Mouse (Mus musculus): Measurements from ENCODE around the gene Vmn2r76. TPM values are rescaled to one million over a fixed set of nuclear protein-coding genes. Genes with fewer than 3 reads are reported as not detected.
"Not testable (repeated sequence)": the region's sequence is repeated elsewhere in the genome, so short reads cannot be mapped to it uniquely, and the experiment has no call there.

Gene Vmn2r76
- not detected in 2 replicates for polyA plus RNA-seq (2015; fragmentation: Nextera tagmentation; extraction: Ambion mirVana)

DNA sequence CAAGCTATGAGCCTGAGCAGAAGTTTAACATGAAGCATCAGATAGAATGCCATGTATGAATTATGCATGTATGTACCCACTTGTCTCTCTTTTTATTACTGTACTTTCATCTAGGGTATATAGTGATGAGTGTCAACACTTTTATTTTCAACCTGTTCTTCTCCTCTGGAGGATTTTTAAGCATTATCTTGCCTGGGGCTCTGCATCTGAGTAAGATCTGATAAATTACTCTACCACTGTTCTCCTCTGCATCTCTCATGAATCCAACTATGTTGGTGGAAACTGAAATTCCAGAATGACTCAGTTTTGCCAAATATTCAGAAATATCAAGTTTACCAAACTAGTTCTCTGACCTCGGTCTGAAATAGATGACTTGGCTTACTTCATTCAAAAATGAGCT lies at the start of gene Vmn2r76:
TSS of gene Vmn2r76 (minus strand) at position 101 of the 400 bp plus-strand sequence.
- Histone ChIP-seq H3K27ac (ENCODE audit: low read depth) (no peak within 1 kb of the TSS), H3K4me3 (ENCODE audit: low read depth, low read length) (no peak within 1 kb of the TSS), H3K9me3 (ENCODE audit: low read length) (no peaks in the 10 kb centered on the region), H3K9ac (replicated peaks) (no peak within 1 kb of the TSS), H3K4me2 (ENCODE audit: low read depth, low read length) (no peak within 1 kb of the TSS), H3K4me1 (ENCODE audit: insufficient read depth) (no peaks in the 10 kb centered on the region), H3K36me3 (replicated peaks; ENCODE audit: insufficient read depth, low read length) (no peaks in the 10 kb centered on the region), H3K27me3 (ENCODE audit: insufficient read depth, low read length) (no peaks in the 10 kb centered on the region)
- TF ChIP-seq EP300 (IDR thresholded peaks at IDR 0.05; ENCODE audit: low read depth) (no peak), CTCF (IDR thresholded peaks at IDR 0.05; ENCODE audit: low read depth) (no peak)
- 66% methylated on average over 1 of the region's 1 CpGs for WGBS (ENCODE audit: insufficient replicate concordance)
- DNase-seq (no peak), ATAC-seq (no peak)

DNA sequence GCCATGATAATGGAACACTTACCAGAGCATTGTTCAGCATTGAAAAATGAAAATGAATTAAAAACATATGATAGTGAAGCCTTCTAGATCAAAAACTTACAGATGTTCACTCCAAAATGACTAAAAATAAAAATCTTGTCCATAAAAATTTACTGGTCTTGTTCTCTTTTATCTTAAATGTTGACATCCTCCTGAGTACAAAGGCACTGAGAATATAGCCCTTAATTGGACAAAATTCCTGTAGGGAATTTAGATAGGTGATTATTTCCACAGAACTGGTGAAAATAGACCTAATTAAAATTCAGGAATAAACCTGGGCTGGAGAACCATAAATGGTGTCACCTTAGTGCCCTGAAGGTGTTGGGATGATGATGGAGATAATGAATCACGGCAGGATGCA lies 31.0 kb upstream of the Vmn2r76 start, which contains the start of gene Olfr310:
TSS of gene Olfr310 (minus strand) at position 101 of the 400 bp plus-strand sequence.
- no peak within 1 kb of the TSS for H3K4me2 ChIP-seq (ENCODE audit: low read depth, low read length)
- H3K27me3 ChIP-seq (ENCODE audit: insufficient read depth, low read length), result no peaks in the 10 kb centered on the region
- 72% methylated on average over 1 of the region's 1 CpGs for WGBS (ENCODE audit: insufficient replicate concordance)
- no peak within 1 kb of the TSS for H3K9ac ChIP-seq (replicated peaks)
- H3K4me1 ChIP-seq (ENCODE audit: insufficient read depth), result no peaks in the 10 kb centered on the region
- no peaks in the 10 kb centered on the region for H3K36me3 ChIP-seq (replicated peaks; ENCODE audit: insufficient read depth, low read length)
- TF ChIP-seq CTCF (IDR thresholded peaks at IDR 0.05; ENCODE audit: low read depth) (no peak), EP300 (IDR thresholded peaks at IDR 0.05; ENCODE audit: low read depth) (no peak)
- no peak within 1 kb of the TSS for H3K4me3 ChIP-seq (ENCODE audit: low read depth, low read length)
- ATAC-seq (no peak), DNase-seq (no peak)
- no peaks in the 10 kb centered on the region for H3K9me3 ChIP-seq (ENCODE audit: low read length)
- no peak within 1 kb of the TSS for H3K27ac ChIP-seq (ENCODE audit: low read depth)

DNA sequence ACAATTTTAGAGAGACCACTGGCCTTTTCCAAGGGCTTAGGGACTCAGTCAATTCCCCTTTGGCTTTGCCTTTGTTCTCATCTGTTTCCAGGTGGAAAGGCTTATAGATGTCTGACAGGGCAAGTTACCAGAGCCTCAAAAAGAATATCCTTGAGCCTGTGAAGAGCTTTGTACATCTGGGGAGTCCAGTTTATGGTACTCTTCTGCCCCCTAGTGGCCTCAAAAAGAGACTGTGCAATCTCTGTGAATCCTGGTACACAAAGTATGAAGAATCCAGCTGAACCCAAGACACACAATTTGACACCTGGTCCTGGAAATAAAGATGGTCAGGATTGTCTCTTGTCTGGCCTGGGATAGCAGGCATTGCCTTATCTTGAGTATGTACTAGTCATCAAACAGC lies 34.8 kb downstream of the Vmn2r76 start:
- no peak for DNase-seq

DNA sequence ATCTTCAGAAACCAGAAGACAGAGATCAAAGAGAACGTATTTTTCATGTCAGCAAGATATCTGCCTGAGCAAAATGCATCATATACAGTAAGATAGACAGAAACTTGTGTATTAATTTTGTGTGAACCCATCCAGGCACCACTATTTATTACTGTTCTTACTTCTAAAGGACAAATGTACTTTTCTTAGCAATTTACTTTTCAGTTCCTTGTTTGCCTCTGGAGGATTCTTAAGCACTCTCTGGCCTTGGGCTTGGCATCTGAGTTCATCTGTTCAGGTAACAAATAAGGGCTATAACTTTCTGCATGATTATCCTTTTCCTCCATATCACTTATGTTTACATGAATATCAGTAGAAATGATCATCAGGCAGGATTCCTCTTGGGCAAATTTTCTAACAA lies 74.4 kb downstream of the Vmn2r76 start, which contains the start of gene Vmn2r75:
TSS of gene Vmn2r75 (minus strand) at position 101 of the 400 bp plus-strand sequence.
- H3K4me2 ChIP-seq (ENCODE audit: low read depth, low read length); H3K4me1 ChIP-seq (ENCODE audit: insufficient read depth); DNase-seq; H3K4me3 ChIP-seq (ENCODE audit: low read depth, low read length); ATAC-seq; H3K36me3 ChIP-seq (replicated peaks; ENCODE audit: insufficient read depth, low read length); H3K9me3 ChIP-seq (ENCODE audit: low read length); H3K27ac ChIP-seq (ENCODE audit: low read depth); H3K27me3 ChIP-seq (ENCODE audit: insufficient read depth, low read length); H3K9ac ChIP-seq (replicated peaks): not testable (repeated sequence)
- 45% methylated on average over 1 of the region's 1 CpGs for WGBS (ENCODE audit: insufficient replicate concordance)

More for the DNA sequence above, 34.8 kb downstream of the Vmn2r76 start:
- no peak overlapping the region for H3K4me3 ChIP-seq (ENCODE audit: low read depth, low read length)
- no peak overlapping the region for H3K9ac ChIP-seq (replicated peaks)
- TF ChIP-seq EP300 (IDR thresholded peaks at IDR 0.05; ENCODE audit: low read depth), result no peak
- TF ChIP-seq CTCF (IDR thresholded peaks at IDR 0.05; ENCODE audit: low read depth), result peak; percentile 30; the same call in 1 of the 2 replicates
- no peak overlapping the region for H3K27ac ChIP-seq (ENCODE audit: low read depth)
- no peaks in the 10 kb centered on the region for H3K4me1 ChIP-seq (ENCODE audit: insufficient read depth)
- H3K9me3 ChIP-seq (ENCODE audit: low read length), result no peaks in the 10 kb centered on the region
- H3K27me3 ChIP-seq (ENCODE audit: insufficient read depth, low read length), result no peaks in the 10 kb centered on the region
- no peak for ATAC-seq
- no peak overlapping the region for H3K4me2 ChIP-seq (ENCODE audit: low read depth, low read length)
- no peaks in the 10 kb centered on the region for H3K36me3 ChIP-seq (replicated peaks; ENCODE audit: insufficient read depth, low read length)

Other genes with a start within 250 kb of the Vmn2r76 start
- gene Vmn2r75, start 74.5 kb downstream of the Vmn2r76 start, polyA plus RNA-seq (2015; fragmentation: Nextera tagmentation; extraction: Ambion mirVana), result not detected in 2 replicates
- not detected in 2 replicates for gene Olfr310, start 30.9 kb upstream of the Vmn2r76 start, polyA plus RNA-seq (2015; fragmentation: Nextera tagmentation; extraction: Ambion mirVana)
- not detected in 2 replicates for gene Olfr309, start 67.4 kb upstream of the Vmn2r76 start, polyA plus RNA-seq (2015; fragmentation: Nextera tagmentation; extraction: Ambion mirVana)
- not detected in 2 replicates for gene Olfr308, start 79.3 kb upstream of the Vmn2r76 start, polyA plus RNA-seq (2015; fragmentation: Nextera tagmentation; extraction: Ambion mirVana)
- not detected in 2 replicates for gene Olfr307, start 91.3 kb upstream of the Vmn2r76 start, polyA plus RNA-seq (2015; fragmentation: Nextera tagmentation; extraction: Ambion mirVana)
- gene Olfr305, start 120.6 kb upstream of the Vmn2r76 start, polyA plus RNA-seq (2015; fragmentation: Nextera tagmentation; extraction: Ambion mirVana), result not detected in 2 replicates
- not detected in 2 replicates for gene Olfr304, start 140.3 kb upstream of the Vmn2r76 start, polyA plus RNA-seq (2015; fragmentation: Nextera tagmentation; extraction: Ambion mirVana)
- gene Olfr303, start 151.5 kb upstream of the Vmn2r76 start, polyA plus RNA-seq (2015; fragmentation: Nextera tagmentation; extraction: Ambion mirVana), result not detected in 2 replicates
- not detected in 2 replicates for gene Olfr301, start 157.5 kb upstream of the Vmn2r76 start, polyA plus RNA-seq (2015; fragmentation: Nextera tagmentation; extraction: Ambion mirVana)
- not detected in 2 replicates for gene Olfr299, start 213.6 kb upstream of the Vmn2r76 start, polyA plus RNA-seq (2015; fragmentation: Nextera tagmentation; extraction: Ambion mirVana)
- not detected in 2 replicates for gene Olfr298, start 246.2 kb upstream of the Vmn2r76 start, polyA plus RNA-seq (2015; fragmentation: Nextera tagmentation; extraction: Ambion mirVana)